Mouse (Mus musculus) ovary, adult 18-20 months (tissue): ENCODE results near the gene Mlf2.

Experiments
- DNase-seq: peaks from one replicate; pipeline ENCODE4 v3.0.0; 2022; ENCODE audit warnings: low spot score, mixed read lengths

Gene Mlf2

DNA sequence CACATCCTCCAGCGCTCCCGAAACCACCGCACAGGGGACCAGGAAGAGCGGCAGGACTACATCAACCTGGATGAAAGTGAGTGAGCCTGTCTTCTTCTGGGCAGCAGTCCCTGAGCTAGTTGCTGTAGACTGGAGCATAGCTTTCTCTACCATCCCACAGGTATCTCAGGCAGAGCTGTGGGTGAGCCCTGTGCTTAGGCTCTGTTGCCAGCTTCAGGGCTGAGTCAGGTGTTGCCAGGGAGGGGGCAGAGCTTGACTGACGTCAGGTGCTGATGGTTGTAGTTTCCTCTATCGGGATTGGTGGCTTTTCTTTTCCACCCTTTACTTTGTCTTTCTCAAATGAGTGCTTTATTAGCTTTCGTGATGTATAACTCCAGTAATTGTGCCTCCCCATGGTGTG is 3.5 kb downstream of the Mlf2 start:
- DNase-seq: no peak

DNA sequence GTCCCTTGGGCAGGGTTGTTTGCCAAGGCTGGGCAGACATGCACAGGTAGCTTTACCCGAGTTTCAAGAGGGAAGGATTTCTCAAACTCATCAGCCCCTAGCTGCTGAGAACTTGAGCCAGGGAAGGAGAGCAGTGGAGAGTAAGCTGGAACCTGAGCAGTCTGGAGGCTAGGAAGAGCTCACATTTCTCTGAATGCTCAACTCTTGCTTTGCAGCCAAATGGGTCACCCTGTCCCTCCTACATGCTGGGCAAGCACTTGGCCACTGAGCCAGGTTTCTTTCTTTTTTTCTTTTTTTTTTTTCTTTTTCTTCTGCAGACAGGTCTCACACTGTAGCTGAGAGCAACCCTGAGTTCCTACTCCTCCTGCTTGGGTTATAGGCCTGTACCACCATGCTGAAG is 5.5 kb downstream of the Mlf2 start:
- no peak for DNase-seq

DNA sequence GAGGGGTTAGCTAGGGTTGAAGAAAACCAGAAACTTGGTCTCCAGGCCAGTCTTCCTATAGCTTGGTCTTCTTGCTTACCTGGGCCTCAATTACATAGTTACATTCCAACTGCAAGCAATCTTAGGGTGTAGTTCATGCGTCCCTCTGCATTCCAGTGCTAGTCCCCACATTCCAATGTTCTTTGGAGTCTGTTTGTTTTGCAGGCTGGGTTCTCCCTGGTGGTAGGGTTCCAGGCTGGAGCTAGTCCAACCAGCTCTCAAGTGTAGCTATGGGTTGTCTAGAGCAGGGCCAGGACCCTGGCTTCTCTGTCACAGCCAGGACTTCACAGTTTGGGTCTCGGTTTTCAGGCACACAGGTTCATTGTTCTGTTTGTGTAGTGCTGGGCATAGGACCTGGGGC is 6.3 kb downstream of the Mlf2 start:
- DNase-seq: no peak

DNA sequence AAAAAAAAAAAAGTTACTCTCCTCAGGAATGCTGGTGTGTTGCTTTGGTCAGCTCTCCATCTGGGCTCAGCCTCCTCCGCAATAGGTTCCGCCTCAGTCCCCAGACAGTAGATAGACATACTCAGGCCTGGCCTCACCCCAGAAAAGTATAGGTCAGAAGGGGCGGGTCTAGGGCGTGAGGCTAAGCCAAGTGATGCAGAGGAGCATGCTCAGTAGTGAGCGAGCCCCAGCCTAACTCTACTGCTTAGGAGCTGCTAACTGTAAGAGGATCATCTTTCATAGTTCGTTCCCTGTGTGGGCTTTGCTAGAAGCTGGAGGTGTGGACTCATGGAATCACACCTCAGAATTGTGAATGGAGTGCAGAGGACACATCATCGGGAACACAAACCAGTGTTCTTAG is 7.4 kb downstream of the Mlf2 start:
- DNase-seq: no peak

DNA sequence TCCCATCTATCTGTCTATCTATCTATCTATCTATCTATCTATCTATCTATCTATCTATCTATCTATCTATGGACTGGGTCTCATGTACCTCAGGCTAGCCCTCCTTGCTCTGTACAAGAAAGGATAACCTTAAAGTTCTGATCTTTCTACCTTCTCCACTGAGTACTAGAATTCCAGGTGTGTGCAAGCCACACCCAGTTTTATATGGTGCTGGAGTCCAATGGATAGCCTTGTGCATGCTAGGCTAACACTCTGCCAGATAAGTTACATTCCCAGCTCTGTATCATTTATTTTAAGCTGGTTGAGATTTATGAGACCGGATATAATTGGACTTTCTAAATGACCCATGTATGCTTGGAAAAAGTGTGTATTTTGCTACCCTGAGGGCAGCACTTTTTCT is 10.5 kb downstream of the Mlf2 start:
- no peak for DNase-seq

DNA sequence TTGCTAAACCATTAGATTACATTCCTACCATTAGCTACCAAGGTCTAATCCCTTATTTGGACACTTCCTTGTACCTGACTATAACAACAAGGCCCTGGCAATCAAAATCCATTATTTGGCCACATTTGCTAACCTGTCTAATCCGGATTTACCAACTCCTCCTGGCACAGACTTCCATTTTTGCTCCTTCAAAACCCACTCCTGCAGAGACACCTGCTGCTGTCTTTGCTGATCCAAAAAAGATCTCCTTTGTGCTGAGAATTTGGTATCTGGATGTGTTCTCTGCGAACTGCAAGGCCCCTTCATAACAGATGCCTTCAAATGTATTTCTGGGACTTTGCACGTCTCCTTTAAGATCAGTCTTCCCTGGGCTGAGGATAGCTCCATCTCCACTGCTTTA is 12.3 kb downstream of the Mlf2 start:
- no peak for DNase-seq

DNA sequence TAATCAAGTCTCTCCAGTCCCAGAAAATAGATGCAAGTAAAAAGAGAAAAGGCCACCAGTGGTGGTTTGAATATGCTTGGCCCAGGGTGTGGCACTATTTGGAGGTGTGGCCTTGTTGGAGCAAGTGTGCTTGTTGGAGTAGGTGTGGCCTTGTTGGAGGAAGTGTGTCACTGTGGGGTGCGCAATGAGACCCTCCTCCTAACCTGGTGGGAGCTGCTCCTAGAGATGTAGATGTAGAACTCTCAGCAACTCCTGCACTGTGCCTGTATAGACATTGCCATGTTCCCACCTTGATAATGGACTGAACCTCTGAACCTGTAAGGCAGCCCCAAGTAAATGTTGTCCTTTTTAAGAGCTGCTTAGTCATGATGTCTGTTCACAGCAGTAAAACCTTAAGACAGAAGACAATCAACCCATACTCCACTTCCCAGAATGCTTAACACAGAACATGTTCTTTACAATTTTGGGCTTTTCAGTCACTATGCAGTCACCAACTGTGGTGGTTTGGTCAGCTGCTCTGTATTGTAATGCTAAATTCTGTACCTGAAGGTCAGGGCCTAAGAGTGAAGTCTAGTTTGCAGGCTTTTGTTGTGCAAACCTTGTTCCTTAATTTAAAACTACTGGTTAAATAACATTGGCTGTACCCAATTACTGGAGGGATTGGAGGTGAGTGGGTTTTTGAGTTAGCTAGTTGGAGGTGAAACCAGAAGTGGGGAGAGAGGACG is 23.0 kb downstream of the Mlf2 start:
- no peak for DNase-seq

DNA sequence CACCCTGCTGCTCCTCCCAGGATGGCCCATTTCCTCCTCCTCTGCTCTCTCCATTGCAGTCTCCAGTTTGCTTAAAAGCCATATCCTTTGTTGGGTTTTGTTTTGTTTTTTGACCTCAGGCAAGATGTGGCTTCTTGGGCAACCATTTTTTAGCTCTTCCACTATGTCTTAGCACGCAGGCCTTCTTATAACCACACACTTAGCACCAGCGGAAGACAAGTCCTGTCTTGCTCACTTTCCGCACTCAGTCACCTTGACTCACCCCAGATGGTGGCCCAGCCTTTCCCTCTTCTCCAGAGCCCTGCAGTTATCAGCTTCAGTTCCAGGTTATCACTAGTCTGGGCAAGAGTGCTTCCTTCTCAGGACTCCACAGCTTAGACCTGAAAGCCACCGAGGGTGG is 24.0 kb downstream of the Mlf2 start:
- DNase-seq: no peak

DNA sequence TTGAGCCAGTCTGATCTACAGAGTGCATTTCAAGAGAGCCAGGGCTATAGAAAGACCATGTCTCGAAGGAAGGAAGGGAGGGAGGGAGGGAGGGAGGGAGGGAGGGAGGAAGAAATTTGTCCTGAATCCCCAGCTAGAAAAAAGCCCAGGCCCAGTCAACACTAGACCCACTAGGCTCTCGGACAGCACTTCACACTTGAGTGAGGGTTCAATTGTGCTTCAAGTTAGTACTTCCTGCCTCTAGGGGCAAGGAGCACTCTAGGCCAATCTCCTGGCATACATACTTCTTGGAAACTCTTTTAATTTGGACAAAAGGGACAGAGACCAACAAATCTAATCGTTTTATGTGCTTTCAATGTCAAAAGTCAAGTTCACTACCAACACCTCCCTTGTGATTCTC is 26.9 kb downstream of the Mlf2 start:
- no peak for DNase-seq

DNA sequence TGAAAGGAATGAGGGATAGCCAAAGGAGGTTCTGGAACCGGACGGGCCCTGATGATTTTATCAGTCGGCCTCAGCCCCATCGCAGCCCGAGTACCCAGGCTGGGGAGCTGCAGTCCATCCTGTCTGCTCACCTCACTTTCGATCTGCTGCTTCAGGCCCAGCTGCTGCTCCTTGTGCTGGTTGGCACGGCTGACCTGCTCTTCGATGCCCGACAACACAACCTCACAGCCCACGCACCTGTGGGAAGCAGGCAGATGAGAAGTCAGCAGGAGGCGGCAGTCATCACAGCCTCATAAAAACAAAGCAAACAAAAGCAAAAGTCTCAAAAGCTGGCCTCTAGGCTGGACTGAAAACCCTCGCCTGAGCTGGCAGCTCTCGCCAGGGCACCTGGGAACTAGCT is 28.8 kb downstream of the Mlf2 start:
- no peak for DNase-seq

DNA sequence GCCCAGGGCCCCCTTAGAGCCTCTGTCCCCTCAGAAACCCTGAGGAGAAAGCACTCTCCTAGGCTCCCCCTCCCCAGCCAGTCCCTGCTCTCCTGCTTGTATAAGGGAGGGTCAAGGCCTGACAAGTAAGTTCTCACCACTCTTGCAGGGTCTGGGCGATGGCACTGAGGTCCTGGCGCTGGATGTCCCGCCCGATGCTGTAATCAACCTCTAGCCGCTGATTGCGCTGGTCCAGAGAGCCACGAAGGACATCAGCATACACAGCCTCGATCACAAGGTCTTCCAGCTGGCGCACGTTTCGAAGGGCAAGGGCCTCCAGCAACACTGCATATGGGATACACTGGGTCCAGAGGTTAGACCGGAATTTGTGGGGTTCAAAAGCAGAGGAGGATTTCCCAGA is 29.8 kb downstream of the Mlf2 start:
- DNase-seq: peak; percentile 75

DNA sequence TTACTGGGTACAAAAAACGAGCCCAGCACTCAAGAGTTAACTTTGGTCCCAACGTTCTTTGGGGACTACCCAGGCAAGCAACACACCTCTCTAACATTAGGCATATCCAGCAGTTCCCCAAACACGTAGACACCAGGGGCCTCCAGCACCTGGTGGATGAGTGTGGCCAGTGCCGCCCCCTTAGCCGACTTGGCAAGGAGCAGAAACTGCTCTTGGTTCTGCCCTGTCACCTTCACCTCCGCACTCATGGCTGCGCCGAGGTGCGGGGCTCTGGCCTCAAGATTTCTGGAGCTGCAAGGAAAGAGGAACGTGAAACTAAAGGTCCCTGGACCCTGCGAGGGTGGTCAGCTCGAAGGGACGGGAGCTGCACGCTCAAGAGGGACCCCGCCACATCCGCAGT is 33.5 kb downstream of the Mlf2 start:
- no peak for DNase-seq

DNA sequence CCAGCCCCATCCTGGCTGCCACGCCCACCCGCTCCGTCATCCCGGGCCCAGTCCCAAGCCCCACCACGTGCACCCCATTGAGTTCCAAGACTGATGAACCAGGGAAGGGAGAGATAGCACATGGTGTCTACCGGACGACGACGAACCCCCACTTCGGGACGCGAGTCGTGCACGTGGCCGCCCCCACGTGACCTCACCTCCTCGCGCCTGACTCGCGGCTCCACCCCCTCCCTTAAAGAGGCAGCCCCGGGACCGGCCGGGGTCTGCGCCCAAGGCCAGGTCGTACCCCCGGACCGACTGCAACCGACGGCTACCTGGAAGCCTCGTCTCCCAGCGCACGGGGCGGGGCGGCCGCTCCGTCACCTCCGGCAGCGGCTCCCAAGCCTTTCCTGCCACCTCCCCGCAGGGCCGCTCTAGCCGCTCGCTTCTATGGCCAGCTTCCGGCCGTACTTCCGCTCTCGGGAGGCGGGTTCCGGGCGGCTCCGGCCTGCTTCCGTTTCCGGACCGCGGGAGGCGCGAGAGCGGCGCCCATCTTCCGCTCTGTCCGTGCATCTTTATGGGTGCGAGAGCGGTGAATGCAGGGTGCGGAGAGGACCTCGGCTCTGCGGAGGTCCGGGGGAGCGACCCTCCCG is 34.0 kb downstream of the Mlf2 start, which contains the start of gene Cops7a:
Gene Cops7a (minus strand): TSS at position 451 of the 632 bp plus-strand sequence.
- peak; percentile 92 for DNase-seq

DNA sequence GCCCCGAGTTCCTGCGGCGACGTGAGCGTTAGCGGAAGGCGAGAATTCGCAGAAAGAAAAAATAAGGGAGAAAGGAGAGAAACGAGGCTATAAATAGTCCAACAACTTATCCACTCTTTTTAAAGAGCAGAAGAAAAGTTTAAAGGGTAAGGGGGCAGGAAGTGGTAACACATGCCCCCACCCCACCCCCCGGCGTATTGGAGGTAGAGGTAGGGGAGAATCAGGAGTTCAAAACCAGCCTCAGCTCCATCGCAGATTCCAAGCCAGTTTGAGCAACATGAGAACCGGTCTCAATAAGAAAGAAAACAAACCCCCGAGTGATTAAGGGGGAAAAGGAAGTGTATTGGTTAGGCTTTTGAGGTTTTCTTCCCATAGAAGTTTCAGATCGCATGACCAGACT is 34.6 kb downstream of the Mlf2 start:
- DNase-seq: no peak

DNA sequence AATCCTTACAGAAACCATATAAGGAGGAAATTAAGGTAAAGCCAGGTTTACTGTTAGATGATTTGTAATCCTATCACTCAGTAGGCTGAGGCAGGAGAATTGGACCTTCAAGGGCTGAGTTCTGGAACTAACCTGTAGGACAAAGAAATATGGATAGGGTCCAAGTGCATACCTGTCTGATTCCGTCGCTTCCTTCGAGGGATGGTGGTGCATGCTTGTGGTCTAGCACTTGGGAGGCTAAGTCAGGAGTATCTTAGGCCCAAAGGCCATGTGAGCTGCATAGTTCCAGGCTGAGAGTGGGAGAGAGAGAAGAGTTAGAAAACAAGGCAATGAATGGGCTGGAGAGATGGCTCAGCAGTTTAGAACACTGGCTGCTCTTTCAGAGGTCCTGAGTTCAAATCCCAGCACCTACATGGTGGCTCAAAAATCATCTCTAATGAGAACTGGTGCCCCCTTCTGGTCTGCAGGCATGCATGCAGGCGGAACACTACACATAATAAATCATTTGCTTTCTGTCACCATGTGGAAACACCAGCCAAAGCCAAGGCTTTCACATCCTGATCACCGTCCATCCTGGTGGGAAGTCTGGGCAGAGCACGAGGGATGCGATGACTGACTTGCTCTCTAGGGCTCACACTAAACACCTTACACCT is 35.4 kb downstream of the Mlf2 start:
- DNase-seq: no peak

DNA sequence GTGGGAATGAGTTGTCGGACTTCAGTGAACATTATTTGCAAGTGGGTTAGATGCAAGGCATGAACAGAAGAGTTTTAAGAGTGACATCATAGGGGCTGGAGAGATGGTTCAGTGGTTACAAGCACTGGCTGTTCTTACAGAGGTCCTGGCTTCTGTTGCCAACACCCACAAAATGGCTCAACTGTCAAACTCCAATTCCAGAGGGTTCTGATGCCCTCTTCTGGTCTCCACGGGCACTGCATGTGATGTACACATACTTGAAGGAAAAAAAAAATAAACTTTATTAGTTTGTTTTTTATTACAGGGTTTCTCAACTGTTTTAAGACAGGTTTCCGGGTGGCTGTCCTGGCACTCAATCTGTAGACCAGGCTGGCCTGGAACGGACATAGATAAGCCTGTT is 36.6 kb downstream of the Mlf2 start:
- DNase-seq: no peak
